Mouse (Mus musculus) brain, embryonic 14.5 days (tissue): ENCODE results near the gene Olfr1416. TPM values are rescaled to one million over a fixed set of nuclear protein-coding genes. Genes with fewer than 3 reads are reported as not detected.
"Not testable (repeated sequence)": the region's sequence is repeated elsewhere in the genome, so short reads cannot be mapped to it uniquely, and the experiment has no call there.

Experiments used
- DNase-seq: peaks from one replicate; pipeline ENCODE4 v3.0.0-alpha.2; 2011; ENCODE audit warnings: low read depth
- CTCF ChIP-seq: fragments of 200-500 bp; IDR thresholded peaks from 2 replicates; pipeline ENCODE4 v1.5.1; 2012; ENCODE audit warnings: inconsistent platforms, mild to moderate bottlenecking, moderate library complexity, borderline replicate concordance; ENCODE audit not compliant: insufficient read depth, insufficient read length; ENCODE audit errors: extremely low read depth
- POLR2A ChIP-seq: fragments of 200-500 bp; IDR thresholded peaks from 2 replicates; pipeline ENCODE4 v1.6.1; 2012; ENCODE audit warnings: mild to moderate bottlenecking, inconsistent platforms, borderline replicate concordance; ENCODE audit not compliant: poor library complexity, insufficient read depth, insufficient read length, severe bottlenecking; ENCODE audit errors: extremely low read depth
- polyA plus RNA-seq: library from polyadenylated mRNA; depleted of rRNA; stranded (reverse); fragments of >200 nt; gene quantifications from 2 replicates; pipeline ENCODE4 v1.2.3, GENCODE M21; 2012; rRNA removed

The Olfr1416 gene
- not detected in 2 replicates for polyA plus RNA-seq

GRCm38 (mm10) chr1:92485013-92485412 lies at the start of gene Olfr1416:
Gene Olfr1416 (minus strand): TSS chr1:92485113.
- no peak for DNase-seq
- no peak for TF ChIP-seq CTCF
- no peak for TF ChIP-seq POLR2A

DNA sequence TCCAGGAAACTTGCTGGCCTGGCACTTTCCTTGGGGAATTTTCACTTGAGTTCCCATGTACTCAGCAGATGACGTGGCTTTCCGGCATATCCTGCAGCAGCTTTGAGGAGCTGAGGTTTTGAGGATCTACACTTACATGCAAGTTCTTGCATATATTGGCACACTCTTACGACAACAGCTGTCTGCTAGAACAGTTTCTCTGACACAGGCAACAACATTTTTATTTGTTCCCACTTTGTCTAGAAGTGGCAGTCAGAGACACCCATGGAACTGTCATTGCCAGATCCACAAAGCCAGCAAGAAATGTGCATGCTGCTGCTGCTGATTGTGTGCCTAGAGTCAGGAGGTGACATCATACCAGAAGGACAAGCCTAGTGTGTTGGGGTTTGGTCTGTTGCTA lies 38.9 kb upstream of the Olfr1416 start:
- TF ChIP-seq POLR2A (no peak), CTCF (no peak)
- peak; percentile 8 for DNase-seq

DNA sequence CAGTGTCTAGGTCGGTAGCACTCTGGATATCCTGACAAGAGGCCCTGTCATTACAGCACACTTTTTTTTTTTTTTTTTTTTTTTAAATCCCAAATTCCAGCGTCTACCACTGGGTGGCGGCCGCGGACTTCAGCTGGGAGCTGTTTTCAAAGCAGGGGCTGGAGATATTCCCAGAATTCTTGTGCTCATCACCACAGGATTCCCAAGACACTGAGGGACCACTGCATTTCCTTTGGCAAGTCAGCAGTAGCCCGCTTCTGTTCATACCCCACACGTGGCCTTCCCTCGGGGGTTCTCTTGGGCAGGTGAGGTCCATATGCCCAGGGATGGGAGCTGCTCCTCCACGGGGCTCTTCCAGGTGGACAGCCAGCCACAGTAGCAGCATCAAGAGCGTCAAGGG lies 36.5 kb upstream of the Olfr1416 start:
- DNase-seq, result peak; percentile 89

DNA sequence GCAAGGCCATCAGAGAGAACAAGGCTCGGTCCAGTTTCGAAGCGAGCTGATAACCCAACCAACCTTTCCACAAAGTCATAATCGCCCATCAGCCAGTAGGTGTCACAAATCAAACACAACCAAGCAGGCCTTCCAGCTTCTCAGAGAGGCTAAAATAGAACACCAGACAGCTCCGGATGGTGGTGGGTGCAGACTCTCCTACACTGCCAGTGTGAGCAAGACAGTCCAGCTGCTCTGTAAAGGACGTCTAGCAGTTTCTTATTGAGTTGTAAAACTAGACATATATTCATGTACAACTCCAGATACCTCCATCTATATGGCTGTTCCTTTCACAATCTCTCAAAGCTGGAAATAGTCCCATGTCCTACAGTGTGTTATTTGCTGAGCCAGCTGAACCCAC lies 34.1 kb upstream of the Olfr1416 start:
- no peak for TF ChIP-seq POLR2A
- no peak for TF ChIP-seq CTCF
- DNase-seq, result no peak

More for the DNA sequence above, 36.5 kb upstream of the Olfr1416 start:
- TF ChIP-seq CTCF, result peak; percentile 78
- TF ChIP-seq POLR2A, result no peak

DNA sequence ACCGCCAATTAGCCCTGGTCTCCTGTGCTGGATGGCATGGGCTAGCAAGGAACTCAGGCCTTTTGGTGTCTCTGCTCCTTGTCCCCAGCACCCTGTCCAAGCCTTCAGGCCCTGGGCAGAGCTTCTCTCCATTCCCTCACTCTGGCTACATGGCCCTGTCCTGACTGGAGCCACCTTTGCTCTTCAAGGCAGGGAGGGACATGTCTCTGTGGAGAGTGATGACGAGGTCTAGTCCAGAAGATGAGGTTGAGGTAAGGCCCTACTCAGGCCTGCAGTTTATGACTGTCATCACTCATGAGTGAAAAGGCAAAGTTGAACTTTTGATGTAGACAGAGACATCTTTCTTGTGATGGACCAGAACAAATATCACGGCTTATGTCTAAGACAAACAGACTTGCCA lies 33.6 kb upstream of the Olfr1416 start, which contains the start of gene Olfr1414:
Gene Olfr1414, minus strand, starts transcription at position 101 of the 400 bp plus-strand sequence.
- DNase-seq, result no peak
- TF ChIP-seq CTCF (no peak), POLR2A (no peak)

- DNase-seq, result no peak
- TF ChIP-seq POLR2A, result no peak
- no peak for TF ChIP-seq CTCF
These were observed 30.5 kb upstream of the Olfr1416 start for GRCm38 (mm10) chr1:92515390-92515789.

- DNase-seq, result not testable (repeated sequence)
These were observed 26.7 kb upstream of the Olfr1416 start for GRCm38 (mm10) chr1:92511646-92512045.

DNA sequence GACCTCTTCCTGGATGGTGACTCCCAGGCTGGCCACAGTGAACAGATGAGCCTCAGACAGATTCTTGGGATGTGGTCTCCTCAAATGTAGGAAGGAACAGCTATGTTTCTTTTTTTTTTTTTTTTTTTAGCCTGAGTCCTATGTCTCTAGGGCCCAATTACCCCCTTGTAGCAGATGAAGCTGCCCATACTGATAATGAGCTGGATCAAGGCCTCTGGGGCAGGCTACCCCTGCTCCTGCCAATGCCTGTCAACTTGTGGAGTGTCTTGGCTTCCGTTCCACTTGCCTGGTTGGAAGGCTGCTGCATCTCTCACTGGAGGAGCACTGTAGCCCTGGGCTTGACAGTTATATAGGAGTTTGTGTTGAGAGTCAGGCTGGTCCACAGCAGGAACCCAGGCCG lies 11.1 kb upstream of the Olfr1416 start, which contains the start of gene Olfr1415:
Gene Olfr1415, minus strand, starts transcription at position 101 of the 400 bp plus-strand sequence.
- TF ChIP-seq CTCF (no peak), POLR2A (no peak)
- DNase-seq, result no peak

GRCm38 (mm10) chr1:92474066-92474578 lies 10.8 kb downstream of the Olfr1416 start:
- no peak for DNase-seq
- TF ChIP-seq POLR2A (no peak), CTCF (no peak)

- TF ChIP-seq POLR2A (peak; percentile 56), CTCF (no peak)
- peak; percentile 97 for DNase-seq
These were observed 11.5 kb downstream of the Olfr1416 start, which contains the start of gene Ndufa10 for GRCm38 (mm10) chr1:92473165-92474041. Gene Ndufa10 (minus strand): TSS chr1:92473860.

GRCm38 (mm10) chr1:92468891-92469290 lies 16.0 kb downstream of the Olfr1416 start:
- no peak for DNase-seq
- TF ChIP-seq CTCF (no peak), POLR2A (no peak)

DNA sequence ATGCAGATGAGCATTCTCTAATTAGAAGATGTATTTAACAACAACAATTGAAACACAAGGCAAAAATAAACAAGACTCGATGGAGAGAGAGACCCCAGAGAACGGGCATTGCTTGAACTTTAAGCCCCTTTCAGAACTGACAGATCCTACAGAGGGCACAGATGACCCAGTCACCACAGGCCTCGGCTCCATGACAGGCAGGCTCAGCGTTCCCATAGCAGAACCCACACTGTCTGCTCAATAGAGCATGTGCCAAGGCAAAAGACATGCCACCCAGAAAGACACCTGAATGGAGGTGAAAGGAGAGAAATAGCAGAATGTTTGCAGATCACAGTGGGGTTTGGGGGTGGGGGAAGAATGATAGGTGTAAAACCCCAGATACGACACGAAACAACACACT lies 26.5 kb downstream of the Olfr1416 start:
- no peak for DNase-seq
- TF ChIP-seq CTCF, result no peak
- TF ChIP-seq POLR2A, result no peak

DNA sequence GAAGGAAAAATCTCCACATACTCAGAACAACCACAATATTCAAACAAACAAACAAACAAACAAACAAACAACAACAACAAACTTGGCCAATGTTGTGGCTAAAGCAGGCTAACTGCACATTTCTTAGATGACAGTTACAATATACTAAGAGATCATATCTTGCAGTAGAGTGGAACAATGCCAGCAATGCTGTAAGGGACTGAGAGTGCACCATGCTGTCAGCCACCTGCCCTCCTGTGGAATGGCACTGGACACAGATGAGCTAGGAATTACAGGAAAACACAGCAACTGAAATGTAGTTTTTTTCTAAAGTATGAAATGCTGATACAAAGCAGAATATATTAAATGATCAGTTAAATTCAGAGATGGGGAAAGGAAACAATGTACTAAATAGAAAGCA lies 27.2 kb downstream of the Olfr1416 start:
- TF ChIP-seq POLR2A, result no peak
- no peak for TF ChIP-seq CTCF

More for the DNA sequence above, 27.2 kb downstream of the Olfr1416 start:
- DNase-seq, result no peak
